Mouse (Mus musculus): ENCODE measurements around the gene Nppc.

DNA sequence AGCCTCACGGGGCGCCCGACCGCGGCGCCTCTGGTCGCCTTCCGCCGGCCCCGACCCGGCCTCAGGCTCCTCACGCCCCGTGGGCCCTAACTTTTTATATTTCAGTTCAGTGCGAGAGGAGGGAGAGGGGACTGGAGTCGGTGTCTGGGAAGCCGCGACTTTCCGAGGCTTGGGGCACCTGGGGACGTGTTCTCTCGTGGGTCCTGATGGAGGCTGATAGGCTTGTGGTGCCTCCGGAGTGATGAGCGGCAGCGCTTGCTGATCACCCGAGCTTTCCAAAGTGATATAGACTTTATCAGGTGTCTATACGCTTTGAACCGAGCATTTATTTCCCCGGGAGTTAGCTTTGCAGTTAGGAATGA lies 33.6 kb upstream of the Nppc start:
- TF ChIP-seq CTCF (conservative IDR thresholded peaks at IDR 0.05; ENCODE audit: low read length) (no peak), NANOG (IDR thresholded peaks at IDR 0.05; ENCODE audit: borderline replicate concordance, low read length) (no peak)
